Mouse (Mus musculus) embryonic fibroblast, embryonic 13.5 days (primary cell): ENCODE measurements at regions not wholly inside any gene's neighbourhood (a gene's known extent, or its start where the extent isn't known, plus 50 kb on each side); places are given as distances from the start of the nearest gene placed in this dataset.

Experiments
- CTCF ChIP-seq: IDR thresholded peaks from 2 replicates; pipeline ENCODE4 v1.5.1; 2011; ENCODE audit warnings: mild to moderate bottlenecking, control low read depth, low read length, moderate library complexity, borderline replicate concordance; ENCODE audit not compliant: insufficient read depth
- POLR2A ChIP-seq: IDR thresholded peaks from 2 replicates; pipeline ENCODE4 v1.6.1; 2011; ENCODE audit warnings: low read depth, mild to moderate bottlenecking, control low read depth, low read length, moderate library complexity

GRCm38 (mm10) chr3:37834626-37835025, 110.3 kb upstream of the Gm5148 start:
- TF ChIP-seq CTCF: no peak
- TF ChIP-seq POLR2A: no peak
